Mouse (Mus musculus): ENCODE data around the gene Snrpc. TPM values are rescaled to one million over a fixed set of nuclear protein-coding genes. Genes with fewer than 3 reads are reported as not detected.

The Snrpc gene
- polyA plus RNA-seq, 1 experiment from 2014 or later: 207 TPM

DNA sequence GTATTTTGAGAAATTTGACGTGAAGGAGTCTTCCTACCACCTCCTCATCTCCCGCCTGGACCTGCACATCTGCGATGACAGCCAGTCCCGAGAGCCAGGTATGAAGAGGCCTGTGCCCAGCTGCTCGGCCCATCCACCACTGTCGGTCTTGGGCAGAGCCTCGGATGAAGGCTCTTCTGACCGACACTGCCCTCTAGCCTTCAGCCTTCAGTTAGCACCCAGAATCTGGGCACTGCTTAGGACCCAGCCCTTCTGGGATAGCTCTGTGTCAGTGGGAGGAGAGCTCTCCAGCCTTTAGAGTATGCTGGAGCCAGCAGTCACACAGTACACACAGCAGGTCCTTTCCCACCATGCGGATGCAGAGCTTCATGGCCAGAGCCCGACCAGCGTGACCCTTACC lies 43.6 kb downstream of the Snrpc start:
- Histone ChIP-seq H3K27ac (ENCODE audit: low read depth, low read length) (no peak overlapping the region), H3K4me1 (ENCODE audit: control insufficient read depth, insufficient read depth, low read depth, low read length) (no peaks in the 10 kb centered on the region), H3K36me3 (ENCODE audit: control insufficient read depth, insufficient read depth, low read length) (peaks cover 24% of the 10 kb centered on the region), H3K4me3 (ENCODE audit: low read length) (no peak overlapping the region), H3K9me3 (ENCODE audit: control insufficient read depth, low read length) (no peaks in the 10 kb centered on the region), H3K9ac (ENCODE audit: low read depth, low read length) (no peak overlapping the region), H3K27me3 (replicated peaks; ENCODE audit: control insufficient read depth, insufficient read depth, low read length) (no peaks in the 10 kb centered on the region), H3K4me2 (ENCODE audit: low read length) (no peak overlapping the region)
- 60% methylated on average over 11 of the region's 11 CpGs for WGBS
- ATAC-seq: no peak

DNA sequence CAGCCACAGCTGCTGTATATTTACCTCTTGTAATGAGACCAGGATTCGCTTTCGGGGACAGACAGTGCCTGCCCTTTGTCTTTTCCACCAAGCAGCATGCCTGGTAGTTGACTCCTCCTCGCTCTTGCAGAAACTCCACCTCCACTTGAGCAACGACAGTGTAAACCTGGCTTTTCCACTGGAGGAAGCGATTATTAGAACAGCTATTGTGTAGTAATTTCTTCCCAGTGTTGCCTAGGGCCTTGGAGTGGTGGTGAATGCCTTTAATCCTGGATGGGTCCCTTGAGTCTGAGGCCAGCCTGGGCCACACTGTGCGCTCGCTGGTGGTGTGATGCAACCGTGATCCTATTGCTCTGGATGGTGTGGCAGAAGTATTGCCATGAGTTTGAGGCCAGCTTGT lies 45.2 kb downstream of the Snrpc start:
- H3K9ac ChIP-seq (ENCODE audit: low read depth, low read length): no peak overlapping the region
- no peak overlapping the region for H3K4me3 ChIP-seq (ENCODE audit: low read length)
- 91% methylated on average over 8 of the region's 8 CpGs for WGBS
- peaks cover 34% of the 10 kb centered on the region for H3K36me3 ChIP-seq (ENCODE audit: control insufficient read depth, insufficient read depth, low read length)
- no peaks in the 10 kb centered on the region for H3K27me3 ChIP-seq (replicated peaks; ENCODE audit: control insufficient read depth, insufficient read depth, low read length)
- H3K4me2 ChIP-seq (ENCODE audit: low read length): no peak overlapping the region
- no peak overlapping the region for H3K27ac ChIP-seq (ENCODE audit: low read depth, low read length)
- no peak for ATAC-seq
- no peaks in the 10 kb centered on the region for H3K9me3 ChIP-seq (ENCODE audit: control insufficient read depth, low read length)
- no peaks in the 10 kb centered on the region for H3K4me1 ChIP-seq (ENCODE audit: control insufficient read depth, insufficient read depth, low read depth, low read length)

DNA sequence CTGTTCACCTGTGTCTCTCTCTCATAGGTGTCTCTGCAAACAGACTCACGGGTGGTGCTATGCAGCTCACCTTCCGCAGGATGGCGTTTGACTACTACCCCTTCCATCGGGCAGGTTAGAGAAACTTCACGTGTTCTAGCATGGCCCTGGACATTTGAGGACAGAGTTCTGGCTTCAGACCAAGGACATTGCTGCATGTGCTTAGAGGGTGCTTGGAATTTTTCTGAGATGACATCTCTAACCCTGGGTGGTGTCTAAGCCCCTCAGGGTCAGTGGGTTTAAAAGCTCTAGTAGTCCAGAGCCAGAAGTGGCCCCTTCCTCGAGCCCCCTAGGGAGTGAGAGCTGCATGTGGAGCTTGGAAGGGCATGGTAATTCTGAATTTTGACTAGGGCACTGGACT lies 46.0 kb downstream of the Snrpc start:
- Histone ChIP-seq H3K9ac (ENCODE audit: low read depth, low read length) (no peak overlapping the region), H3K4me3 (ENCODE audit: low read length) (no peak overlapping the region), H3K36me3 (ENCODE audit: control insufficient read depth, insufficient read depth, low read length) (peaks cover 35% of the 10 kb centered on the region), H3K9me3 (ENCODE audit: control insufficient read depth, low read length) (no peaks in the 10 kb centered on the region), H3K4me1 (ENCODE audit: control insufficient read depth, insufficient read depth, low read depth, low read length) (no peaks in the 10 kb centered on the region), H3K27me3 (replicated peaks; ENCODE audit: control insufficient read depth, insufficient read depth, low read length) (no peaks in the 10 kb centered on the region), H3K4me2 (ENCODE audit: low read length) (no peak overlapping the region), H3K27ac (ENCODE audit: low read depth, low read length) (no peak overlapping the region)
- WGBS: 87% methylated on average over 6 of the region's 6 CpGs
- no peak for ATAC-seq

DNA sequence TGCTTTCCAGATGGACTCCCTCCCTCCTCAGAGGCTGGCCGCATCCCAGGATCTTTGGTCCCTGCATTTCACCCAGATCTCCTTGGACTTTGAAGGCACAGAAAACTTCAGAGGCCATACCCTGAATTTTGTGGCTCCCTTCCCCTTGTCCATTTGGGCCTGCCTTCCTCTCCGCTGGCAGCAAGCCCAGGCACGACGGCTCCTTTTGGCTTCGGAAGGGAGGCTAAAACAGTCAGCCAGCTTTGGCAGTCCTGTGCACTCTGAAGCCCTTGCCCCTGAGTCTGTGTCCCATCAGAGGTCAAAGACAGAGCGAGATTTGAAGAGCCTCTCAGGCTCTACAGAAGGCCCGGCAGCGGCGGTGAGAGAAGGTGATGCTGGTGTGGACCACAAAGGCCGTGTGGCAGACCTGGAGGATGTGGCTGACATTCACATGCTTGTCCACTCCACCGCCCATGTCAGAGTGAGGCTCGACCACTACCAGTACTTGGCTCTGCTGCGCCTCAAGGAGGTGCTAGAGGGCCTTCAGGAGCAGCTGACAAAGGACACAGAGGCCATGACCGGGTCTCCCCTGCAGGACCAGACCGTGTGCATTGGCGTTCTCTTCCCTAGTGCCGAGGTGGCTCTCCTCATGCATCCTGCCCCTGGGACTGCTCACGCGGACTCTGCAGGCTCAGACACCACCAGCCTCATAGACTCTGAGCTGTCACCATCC lies 48.7 kb downstream of the Snrpc start:
- H3K4me2 ChIP-seq (ENCODE audit: low read length): no peak overlapping the region
- H3K4me1 ChIP-seq (ENCODE audit: control insufficient read depth, insufficient read depth, low read depth, low read length): no peaks in the 10 kb centered on the region
- ATAC-seq: no peak
- H3K27me3 ChIP-seq (replicated peaks; ENCODE audit: control insufficient read depth, insufficient read depth, low read length): no peaks in the 10 kb centered on the region
- no peak overlapping the region for H3K4me3 ChIP-seq (ENCODE audit: low read length)
- no peaks in the 10 kb centered on the region for H3K9me3 ChIP-seq (ENCODE audit: control insufficient read depth, low read length)
- H3K27ac ChIP-seq (ENCODE audit: low read depth, low read length): no peak overlapping the region
- no peak overlapping the region for H3K9ac ChIP-seq (ENCODE audit: low read depth, low read length)
- peaks cover 30% of the 10 kb centered on the region for H3K36me3 ChIP-seq (ENCODE audit: control insufficient read depth, insufficient read depth, low read length)
- 83% methylated on average over 19 of the region's 19 CpGs for WGBS

Other genes with a start within 250 kb of the Snrpc start
- 253 and 269 TPM in 2 replicates for gene Nudt3, start 214.7 kb upstream of the Snrpc start, polyA plus RNA-seq (2015; fragmentation: Nextera tagmentation; extraction: Ambion mirVana)
- not detected in 2 replicates for gene RPS10-NUDT3, start 202.9 kb upstream of the Snrpc start, polyA plus RNA-seq (2015; fragmentation: Nextera tagmentation; extraction: Ambion mirVana)
- gene Rps10, start 201.5 kb upstream of the Snrpc start, polyA plus RNA-seq (2015; fragmentation: Nextera tagmentation; extraction: Ambion mirVana): 404 and 408 TPM in 2 replicates
- gene Pacsin1, start 182.6 kb upstream of the Snrpc start, polyA plus RNA-seq (2015; fragmentation: Nextera tagmentation; extraction: Ambion mirVana): 67.0 and 77.9 TPM in 2 replicates
- gene Spdef, start 109.2 kb upstream of the Snrpc start, polyA plus RNA-seq (2015; fragmentation: Nextera tagmentation; extraction: Ambion mirVana): 0.60 and 1.6 TPM in 2 replicates
- gene D17Wsu92e, start 17.5 kb upstream of the Snrpc start, polyA plus RNA-seq (2015; fragmentation: Nextera tagmentation; extraction: Ambion mirVana): 9.9 and 10.3 TPM in 2 replicates
- 5.3 and 6.3 TPM in 2 replicates for gene Uhrf1bp1, start 18.3 kb downstream of the Snrpc start, polyA plus RNA-seq (2015; fragmentation: Nextera tagmentation; extraction: Ambion mirVana)
- gene Anks1, start 71.2 kb downstream of the Snrpc start, polyA plus RNA-seq (2015; fragmentation: Nextera tagmentation; extraction: Ambion mirVana): 44.0 and 54.2 TPM in 2 replicates
- gene Taf11, start 71.7 kb downstream of the Snrpc start, polyA plus RNA-seq (2015; fragmentation: Nextera tagmentation; extraction: Ambion mirVana): 51.6 and 58.2 TPM in 2 replicates
- 1.4 and 1.6 TPM in 2 replicates for gene Tcp11, start 242.5 kb downstream of the Snrpc start, polyA plus RNA-seq (2015; fragmentation: Nextera tagmentation; extraction: Ambion mirVana)